Mouse (Mus musculus): ENCODE measurements around the gene Fam184a.

Gene Fam184a

GRCm38 (mm10) chr10:53597121-53597881 is 153.6 kb downstream of the Fam184a start:
- peak in 1 of 2 experiments; percentile 68 for DNase-seq

- DNase-seq, result peak; percentile 96 to 98
Measured at GRCm38 (mm10) chr10:53596677-53597120, 154.2 kb downstream of the Fam184a start, which contains the start of gene Asf1a. Gene Asf1a, plus strand, starts transcription at chr10:53596757.

GRCm38 (mm10) chr10:53595744-53596676 is 154.9 kb downstream of the Fam184a start:
- DNase-seq, result peak in 1 of 2 experiments; percentile 38

- no peak for DNase-seq
Measured at GRCm38 (mm10) chr10:53585777-53586176, 165.1 kb downstream of the Fam184a start.

All from cerebellum, postnatal 10 days (tissue).